Mouse (Mus musculus) liver, postnatal 0 days (tissue): ENCODE measurements around the gene Pde4b. TPM values are rescaled to one million over a fixed set of nuclear protein-coding genes. Genes with fewer than 3 reads are reported as not detected.
A peak's percentile ranks its signal among the peaks of the same experiment; 100 is the strongest.

Source experiments
- ATAC-seq: fragments of 200-750 bp; cut with Nextera tagmentation; 2 replicates; pipeline ENCODE4 v1.8.0; 2017; ENCODE audit warnings: mild to moderate bottlenecking, moderate library complexity
- DNase-seq: peaks from one replicate; pipeline ENCODE4 v3.0.0-alpha.2; 2016
- H3K27ac ChIP-seq: fragments of 300-500 bp; sonication (generic); 2 replicates; pipeline ENCODE4 v1.5.1; 2014; ENCODE audit warnings: antibody characterized with exemption, moderate library complexity, mild to moderate bottlenecking, low read depth
- H3K27me3 ChIP-seq: fragments of 300-500 bp; sonication (generic); 2 replicates; pipeline ENCODE4 v1.6.1; 2014; ENCODE audit warnings: low read length, control low read depth, mixed read lengths; ENCODE audit not compliant: insufficient read depth
- H3K36me3 ChIP-seq: fragments of 300-500 bp; sonication (generic); replicated peaks from 2 replicates; pipeline ENCODE4 v1.6.1; 2014; ENCODE audit warnings: mild to moderate bottlenecking, control low read depth, low read length, moderate library complexity, mixed read lengths; ENCODE audit not compliant: insufficient read depth
- H3K4me1 ChIP-seq: fragments of 300-500 bp; sonication (generic); 2 replicates; pipeline ENCODE4 v1.6.1; 2014; ENCODE audit warnings: antibody characterized with exemption, mild to moderate bottlenecking, control low read depth; ENCODE audit not compliant: insufficient read depth
- H3K4me2 ChIP-seq: fragments of 300-500 bp; sonication (generic); 2 replicates; pipeline ENCODE4 v1.6.1; 2014; ENCODE audit warnings: low read depth, mild to moderate bottlenecking, low read length, moderate library complexity, mixed read lengths
- H3K4me3 ChIP-seq: fragments of 300-500 bp; sonication (generic); 2 replicates; pipeline ENCODE4 v1.5.1; 2014; ENCODE audit warnings: low read depth, low read length
- H3K9ac ChIP-seq: fragments of 300-500 bp; sonication (generic); replicated peaks from 2 replicates; pipeline ENCODE4 v1.6.1; 2014; ENCODE audit warnings: mild to moderate bottlenecking, moderate library complexity
- H3K9me3 ChIP-seq: fragments of 300-500 bp; sonication (generic); 2 replicates; pipeline ENCODE4 v1.6.1; 2016; ENCODE audit warnings: mild to moderate bottlenecking, control low read depth, low read length, mixed read lengths
- CTCF ChIP-seq: sonication (generic); IDR thresholded peaks from 2 replicates; pipeline ENCODE4 v1.5.1; 2016; ENCODE audit warnings: antibody characterized with exemption, low read depth
- EP300 ChIP-seq: IDR thresholded peaks from 2 replicates; pipeline ENCODE4 v1.6.1; 2016; ENCODE audit warnings: antibody characterized with exemption, low read depth, mild to moderate bottlenecking
- WGBS: fragments of 180-500 bp; shearing (Covaris S2); extraction: QIAGEN DNeasy Blood & Tissue Kit; methylation state at CpG from one replicate; pipeline ENCODE4 v1.1.7; 2014; ENCODE audit not compliant: insufficient replicate concordance; 5-methylcytosine and 5-hydroxymethylcytosine counted together
- polyA plus RNA-seq: library from polyadenylated mRNA; unstranded; fragments of >200 nt; fragmentation: Nextera tagmentation; extraction: Ambion mirVana; gene quantifications from 2 replicates; pipeline ENCODE4 v1.2.1, GENCODE M21; 2015

The Pde4b gene
- polyA plus RNA-seq, 1 experiment from 2014 or later, result 3.7 TPM

GRCm38 (mm10) chr4:102484738-102485137 lies 397.4 kb downstream of the Pde4b start:
- TF ChIP-seq CTCF (peak; percentile 24), EP300 (no peak)
- Histone ChIP-seq H3K36me3 (no peaks in the 10 kb centered on the region), H3K4me2 (no peak overlapping the region), H3K4me3 (no peak overlapping the region), H3K27me3 (no peaks in the 10 kb centered on the region), H3K9me3 (no peaks in the 10 kb centered on the region), H3K9ac (no peak overlapping the region), H3K27ac (no peak overlapping the region), H3K4me1 (no peaks in the 10 kb centered on the region)
- ATAC-seq (no peak), DNase-seq (no peak)
- 75% methylated on average over 2 of the region's 2 CpGs for WGBS

- Histone ChIP-seq H3K9me3 (no peaks in the 10 kb centered on the region), H3K9ac (no peak overlapping the region), H3K4me2 (no peak overlapping the region), H3K4me3 (no peak overlapping the region), H3K27ac (no peak overlapping the region), H3K27me3 (no peaks in the 10 kb centered on the region), H3K4me1 (no peaks in the 10 kb centered on the region), H3K36me3 (no peaks in the 10 kb centered on the region)
- ATAC-seq (no peak), DNase-seq (no peak)
- 46% methylated on average over 4 of the region's 4 CpGs for WGBS
- TF ChIP-seq EP300, result no peak
- TF ChIP-seq CTCF, result peak; percentile 59
These were observed 399.0 kb downstream of the Pde4b start for GRCm38 (mm10) chr4:102486134-102486920.

- H3K4me2 ChIP-seq, result no peak overlapping the region
- no peaks in the 10 kb centered on the region for H3K27me3 ChIP-seq
- H3K36me3 ChIP-seq, result no peaks in the 10 kb centered on the region
- H3K9me3 ChIP-seq, result no peaks in the 10 kb centered on the region
- ATAC-seq (0 out of 2 replicates have a peak, but pooled peaks have one; percentile 8), DNase-seq (no peak)
- H3K9ac ChIP-seq, result no peak overlapping the region
- 56% methylated on average over 3 of the region's 3 CpGs for WGBS
- TF ChIP-seq EP300, result no peak
- no peak for TF ChIP-seq CTCF
- no peak overlapping the region for H3K4me3 ChIP-seq
- no peak overlapping the region for H3K27ac ChIP-seq
- H3K4me1 ChIP-seq, result no peaks in the 10 kb centered on the region
These were observed 399.5 kb downstream of the Pde4b start for GRCm38 (mm10) chr4:102486921-102487240.

- Histone ChIP-seq H3K9me3 (no peaks in the 10 kb centered on the region), H3K27me3 (no peaks in the 10 kb centered on the region), H3K4me2 (no peak overlapping the region), H3K36me3 (no peaks in the 10 kb centered on the region), H3K4me1 (no peaks in the 10 kb centered on the region), H3K27ac (no peak overlapping the region), H3K4me3 (no peak overlapping the region), H3K9ac (no peak overlapping the region)
- no peak for DNase-seq
- no peak for ATAC-seq
- no peak for TF ChIP-seq EP300
- TF ChIP-seq CTCF, result no peak
- 49% methylated on average over 2 of the region's 2 CpGs for WGBS
These were observed 400.7 kb downstream of the Pde4b start for GRCm38 (mm10) chr4:102488000-102488399.

- ATAC-seq, result no peak
- no peaks in the 10 kb centered on the region for H3K36me3 ChIP-seq
These were observed 404.3 kb downstream of the Pde4b start for GRCm38 (mm10) chr4:102491468-102492123.

GRCm38 (mm10) chr4:102492911-102493310 lies 405.6 kb downstream of the Pde4b start:
- Histone ChIP-seq H3K27me3 (no peaks in the 10 kb centered on the region), H3K9ac (no peak overlapping the region), H3K4me2 (no peak overlapping the region), H3K27ac (no peak overlapping the region), H3K4me1 (no peaks in the 10 kb centered on the region), H3K36me3 (no peaks in the 10 kb centered on the region), H3K4me3 (no peak overlapping the region), H3K9me3 (no peaks in the 10 kb centered on the region)
- WGBS, result 86% methylated on average over 5 of the region's 5 CpGs
- no peak for ATAC-seq
- no peak for DNase-seq
- TF ChIP-seq CTCF (no peak), EP300 (no peak)

More at GRCm38 (mm10) chr4:102491468-102492123, 404.3 kb downstream of the Pde4b start:
- H3K9ac ChIP-seq, result no peak overlapping the region
- no peak overlapping the region for H3K4me2 ChIP-seq
- 77% methylated on average over 11 of the region's 11 CpGs for WGBS
- no peaks in the 10 kb centered on the region for H3K4me1 ChIP-seq
- H3K27me3 ChIP-seq, result no peaks in the 10 kb centered on the region
- TF ChIP-seq EP300 (no peak), CTCF (no peak)
- H3K27ac ChIP-seq, result no peak overlapping the region
- H3K9me3 ChIP-seq, result no peaks in the 10 kb centered on the region
- DNase-seq, result no peak
- no peak overlapping the region for H3K4me3 ChIP-seq
